Mouse (Mus musculus): ENCODE data around the gene Eng.

DNA sequence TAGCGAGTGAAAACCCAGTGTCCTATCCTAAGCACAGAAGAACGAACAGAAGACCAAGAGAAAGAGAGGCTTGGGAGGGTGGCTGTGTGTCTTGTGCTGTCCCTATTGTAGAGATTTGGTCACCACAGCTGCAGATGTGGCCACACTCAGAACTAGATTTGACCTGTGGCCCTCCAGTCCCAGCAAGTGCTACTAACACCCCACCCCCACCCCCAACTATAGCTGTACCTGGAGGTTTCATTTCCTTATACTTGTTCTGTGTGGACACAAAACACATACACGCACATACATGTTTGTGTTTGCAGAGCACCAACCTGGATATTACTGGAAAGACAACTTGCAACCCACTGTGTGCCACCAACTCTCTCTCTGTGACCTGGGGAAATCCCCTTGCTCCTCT, 73.7 kb downstream of the Eng start:
- TF ChIP-seq POLR2A (IDR thresholded peaks at IDR 0.05; ENCODE audit: low read depth, low read length): no peak
- no peak for TF ChIP-seq HCFC1 (IDR thresholded peaks at IDR 0.05; ENCODE audit: low read depth, low read length)
- no peak for TF ChIP-seq SMC3 (IDR thresholded peaks at IDR 0.05; ENCODE audit: low read depth, low read length)
- TF ChIP-seq IRF4 (IDR thresholded peaks at IDR 0.05; ENCODE audit: low read depth, low read length): peak; percentile 93
- no peak for TF ChIP-seq CTCF (conservative IDR thresholded peaks at IDR 0.05 in 1 of 2, IDR thresholded peaks at IDR 0.05 in 1 of 2; ENCODE audit: low read depth in 2 of 2, low read length in 2 of 2)
